Mouse (Mus musculus): ENCODE results near the gene Sgsh. TPM values are rescaled to one million over a fixed set of nuclear protein-coding genes. Genes with fewer than 3 reads are reported as not detected.

Sgsh gene
- polyA plus RNA-seq, 1 experiment: 28.8 TPM

GRCm38 (mm10) chr11:119339179-119339578, 16.2 kb downstream of the Sgsh start:
- no peak for TF ChIP-seq GATA1 (IDR thresholded peaks at IDR 0.05; ENCODE audit: low read length)

DNA sequence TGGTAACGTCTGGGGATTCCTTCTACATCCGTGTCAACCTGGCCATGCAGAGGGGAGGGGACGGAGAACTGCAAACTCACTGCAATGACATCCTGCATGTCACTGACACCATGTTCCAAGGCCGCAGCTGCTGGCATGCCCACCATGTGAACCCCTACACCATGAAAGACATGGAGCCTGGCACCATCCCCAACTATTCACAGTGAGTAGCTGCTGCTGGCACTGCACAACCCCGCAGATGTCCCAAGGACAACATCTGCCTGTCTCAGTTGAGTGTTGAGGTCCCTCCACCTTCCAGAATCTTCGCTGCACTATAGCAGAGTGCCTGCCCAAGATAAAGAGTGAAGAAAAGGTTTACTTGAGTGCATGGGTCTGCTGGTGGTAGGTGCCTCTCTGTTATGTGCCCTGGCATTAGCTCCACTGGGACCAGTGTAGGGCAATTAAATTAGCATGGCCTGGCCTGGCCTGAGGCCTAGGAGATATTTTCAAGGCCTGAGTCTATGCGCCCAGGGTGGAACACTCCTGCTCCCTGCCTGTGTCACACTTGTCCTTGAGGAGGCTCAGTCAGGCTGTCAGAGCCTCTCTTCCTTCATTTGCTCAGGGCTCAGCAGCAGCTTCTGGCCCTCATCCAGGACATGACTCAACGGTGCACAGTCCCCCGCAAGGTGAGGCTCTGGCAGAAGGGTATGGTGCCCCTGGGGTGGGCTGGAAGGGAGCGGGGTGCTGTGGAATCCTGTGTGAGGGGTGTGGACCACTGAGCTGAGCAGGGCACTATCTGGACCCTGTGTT, 16.9 kb downstream of the Sgsh start:
- TF ChIP-seq GATA1 (IDR thresholded peaks at IDR 0.05; ENCODE audit: low read length): no peak

- no peak for TF ChIP-seq GATA1 (IDR thresholded peaks at IDR 0.05; ENCODE audit: low read length)
These were observed 23.4 kb downstream of the Sgsh start for GRCm38 (mm10) chr11:119331970-119332369.

- TF ChIP-seq GATA1 (IDR thresholded peaks at IDR 0.05; ENCODE audit: low read length): no peak
These were observed 24.7 kb downstream of the Sgsh start for GRCm38 (mm10) chr11:119330592-119330991.

DNA sequence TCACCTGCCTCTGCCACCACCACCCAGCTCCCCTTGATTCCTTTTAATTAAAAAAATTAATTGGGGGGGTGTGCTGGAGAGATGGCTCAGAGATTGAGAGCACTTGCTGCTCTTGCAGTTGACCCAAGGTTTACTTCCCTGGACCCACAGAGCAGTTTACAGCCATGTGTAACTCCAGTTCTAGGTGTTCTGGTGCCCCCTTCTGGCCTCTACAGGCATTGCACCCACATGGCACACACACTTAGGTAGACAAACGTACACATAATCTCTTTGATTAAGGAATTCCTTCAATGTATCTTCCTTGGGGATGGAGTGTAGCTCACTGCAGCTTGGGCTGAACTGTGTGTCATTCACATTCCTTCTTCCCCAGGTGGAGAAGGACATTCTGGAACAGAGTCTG, 30.3 kb downstream of the Sgsh start:
- TF ChIP-seq GATA1 (IDR thresholded peaks at IDR 0.05; ENCODE audit: low read length): no peak

DNA sequence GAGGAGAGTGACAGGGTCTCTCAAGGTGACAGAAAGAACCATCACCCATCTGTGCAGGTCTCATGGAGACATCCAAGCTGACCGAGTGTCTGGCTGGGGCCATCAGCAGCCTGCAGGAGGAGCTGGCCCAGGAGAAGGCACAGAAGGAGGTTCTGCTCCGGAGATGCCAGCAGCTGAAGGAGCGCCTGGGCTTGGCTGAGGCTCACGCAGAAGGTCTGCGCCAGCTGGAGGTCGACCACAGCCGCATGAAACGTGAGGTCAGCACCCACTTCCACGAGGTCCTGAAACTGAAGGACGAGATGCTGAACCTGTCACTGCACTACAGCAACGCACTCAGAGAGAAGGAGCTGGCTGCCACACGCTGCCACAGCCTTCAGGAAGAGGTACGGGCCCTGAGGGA, 32.8 kb downstream of the Sgsh start:
- TF ChIP-seq GATA1 (IDR thresholded peaks at IDR 0.05; ENCODE audit: low read length): no peak

DNA sequence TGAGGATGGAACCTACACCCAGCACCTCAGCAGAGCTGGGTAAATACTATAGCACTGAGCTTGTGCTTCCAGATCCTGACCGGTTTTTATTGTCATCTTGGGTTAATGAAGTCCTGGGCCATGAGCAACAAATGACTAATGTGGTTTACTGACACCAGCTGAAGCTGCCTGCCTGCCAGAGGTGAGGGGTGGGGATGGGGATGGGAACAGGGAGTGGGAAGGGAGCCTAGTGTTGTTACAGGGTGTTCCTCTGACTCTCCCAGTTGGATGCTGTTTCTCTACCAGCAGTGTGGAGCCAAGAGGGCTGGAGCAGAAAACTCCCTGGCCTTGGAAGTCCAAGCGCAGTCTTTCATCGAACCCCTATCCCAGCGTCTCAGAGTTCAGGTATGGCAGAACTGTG, 38.6 kb downstream of the Sgsh start:
- no peak for TF ChIP-seq GATA1 (IDR thresholded peaks at IDR 0.05; ENCODE audit: low read length)

DNA sequence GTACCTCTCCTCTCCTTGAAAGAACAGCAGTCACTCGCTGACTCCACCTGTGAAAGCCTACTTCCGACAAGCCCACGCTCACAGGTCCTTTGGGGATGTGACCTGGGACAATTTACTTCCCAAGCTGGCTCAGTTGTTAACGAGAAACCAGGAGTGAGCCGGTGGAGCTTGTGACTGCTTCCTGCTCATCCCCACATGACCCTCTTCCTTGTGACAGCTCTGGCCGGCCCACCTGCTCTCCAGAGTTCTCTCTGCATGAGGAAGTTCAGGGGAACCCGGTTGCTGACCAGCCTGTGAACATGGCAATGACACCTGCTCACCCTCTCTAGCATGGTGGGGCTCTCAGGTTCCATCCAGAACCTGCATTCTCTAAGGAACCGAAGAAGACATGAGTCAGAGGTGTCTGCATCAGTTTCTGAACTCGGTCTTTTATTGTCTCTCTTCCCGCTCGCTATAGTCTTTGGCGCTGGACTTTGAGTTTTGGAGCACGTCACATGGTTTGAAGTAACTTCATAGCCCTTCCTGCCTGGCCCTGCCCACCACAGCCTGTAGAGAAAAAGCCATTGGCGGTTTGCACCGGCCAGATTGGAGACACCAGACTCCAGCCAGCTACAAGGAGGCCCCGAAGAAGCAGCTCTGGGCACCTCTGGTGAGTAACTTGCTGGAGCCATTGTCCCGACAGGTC, 40.9 kb downstream of the Sgsh start:
- no peak for TF ChIP-seq GATA1 (IDR thresholded peaks at IDR 0.05; ENCODE audit: low read length)

DNA sequence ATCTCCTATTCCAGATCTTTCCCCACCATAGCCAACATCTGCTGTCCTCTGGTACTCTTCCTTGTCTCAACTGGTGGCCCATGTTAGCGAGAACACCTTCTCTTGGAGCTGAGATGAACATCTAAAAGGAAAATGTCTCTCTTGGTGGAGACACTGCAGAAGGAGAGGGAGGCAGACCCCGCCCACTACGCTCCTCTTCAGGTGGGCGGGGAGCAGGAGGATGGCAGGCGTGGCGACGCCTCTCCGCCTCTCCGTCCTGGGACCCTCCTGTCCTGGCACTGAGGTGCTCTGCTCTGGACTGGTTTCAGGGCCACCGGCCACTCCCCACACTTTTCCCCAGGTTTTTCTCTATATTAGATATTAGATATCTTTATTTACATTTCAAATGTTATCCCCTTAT, 44.7 kb downstream of the Sgsh start:
- TF ChIP-seq GATA1 (IDR thresholded peaks at IDR 0.05; ENCODE audit: low read length): no peak

DNA sequence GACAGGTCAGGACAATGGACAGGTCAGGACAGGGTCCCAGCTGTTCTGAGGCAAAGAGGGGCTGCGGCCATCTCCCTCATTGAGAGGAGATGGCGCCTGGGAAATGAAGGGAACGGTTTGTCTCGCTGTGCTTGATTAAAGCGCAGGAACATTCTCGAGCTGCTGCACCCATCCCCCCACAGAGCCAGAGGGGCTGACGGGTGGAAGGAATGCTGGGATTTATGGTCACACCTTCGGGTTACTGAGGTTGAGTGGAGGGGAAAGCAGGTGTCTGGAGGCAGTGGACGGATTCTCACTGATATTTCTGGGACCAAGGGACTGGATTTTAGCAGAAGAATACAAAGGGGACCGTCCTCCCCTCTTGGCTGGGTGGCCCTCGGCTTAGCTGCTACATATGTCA, 47.4 kb downstream of the Sgsh start:
- no peak for TF ChIP-seq GATA1 (IDR thresholded peaks at IDR 0.05; ENCODE audit: low read length)

DNA sequence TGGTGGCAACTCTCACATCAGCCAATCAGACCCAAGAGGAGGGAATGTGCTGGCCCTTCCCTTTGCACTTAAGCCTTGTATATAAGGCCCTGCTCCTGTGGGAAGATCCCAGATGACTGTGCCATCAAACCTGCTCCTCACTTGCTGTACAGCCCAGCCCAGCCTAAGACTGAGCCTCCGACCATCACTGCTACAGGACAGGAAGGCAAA, 47.8 kb downstream of the Sgsh start, which contains the start of gene Card14:
Gene Card14 (plus strand): TSS at position 111 of the 210 bp plus-strand sequence.
- no peak for TF ChIP-seq GATA1 (IDR thresholded peaks at IDR 0.05; ENCODE audit: low read length)

DNA sequence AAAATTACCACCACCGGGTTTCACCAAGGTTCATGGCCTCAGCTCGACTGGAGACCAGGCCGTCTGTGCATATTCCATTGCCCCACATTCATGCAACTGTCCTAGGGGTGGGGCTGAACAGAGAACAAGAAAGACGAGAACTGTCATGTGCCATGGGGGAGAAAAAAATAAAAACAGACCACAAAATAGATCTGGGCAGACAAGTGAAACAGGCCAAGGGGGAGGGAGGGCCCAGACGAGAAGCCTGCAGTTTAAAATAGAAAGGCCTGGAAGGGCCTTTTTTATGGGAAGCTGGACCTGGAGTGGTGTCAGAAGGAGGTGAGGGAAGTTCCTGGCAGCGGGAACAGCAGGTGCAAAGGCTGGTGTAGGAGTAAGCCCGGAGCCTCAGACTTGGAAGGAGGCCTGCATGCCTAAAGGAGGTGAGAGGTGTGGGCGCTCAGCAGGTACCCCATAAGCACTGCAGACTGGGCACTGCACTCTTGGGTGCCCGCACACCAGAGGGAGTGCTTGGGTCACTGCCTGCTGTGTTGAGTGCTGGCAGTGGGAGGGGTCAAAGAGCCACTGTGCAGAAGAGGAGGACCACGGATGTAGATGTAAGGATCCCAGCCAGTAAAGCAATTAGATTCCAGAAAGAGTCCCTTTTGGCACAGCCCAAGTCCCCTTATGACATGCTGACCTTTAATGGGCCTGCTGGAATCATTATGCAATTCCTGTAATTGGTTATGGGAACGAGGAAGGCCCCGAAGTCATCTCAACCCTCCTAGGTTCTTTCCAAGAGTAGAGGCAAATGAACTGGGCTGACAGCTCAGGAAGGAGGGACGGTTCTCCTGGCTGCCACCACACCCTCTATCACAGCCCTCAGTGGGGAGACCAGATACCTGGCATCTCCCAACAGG, 48.3 kb downstream of the Sgsh start:
- no peak for TF ChIP-seq GATA1 (IDR thresholded peaks at IDR 0.05; ENCODE audit: low read length)

GRCm38 (mm10) chr11:119304904-119305712, 50.2 kb downstream of the Sgsh start:
- no peak for TF ChIP-seq GATA1 (IDR thresholded peaks at IDR 0.05; ENCODE audit: low read length)

- no peak for TF ChIP-seq GATA1 (IDR thresholded peaks at IDR 0.05; ENCODE audit: low read length)
These were observed 54.4 kb downstream of the Sgsh start for GRCm38 (mm10) chr11:119300986-119301385.

GRCm38 (mm10) chr11:119300246-119300935, 54.9 kb downstream of the Sgsh start:
- TF ChIP-seq GATA1 (IDR thresholded peaks at IDR 0.05; ENCODE audit: low read length): no peak
